In genomic region chr6:115846640-115847411, GRCm38 (mm10) we compare ENCODE assay signal across 7 mouse cellular contexts. TPM values are rescaled to one million over a fixed set of nuclear protein-coding genes. Genes with fewer than 3 reads are reported as not detected.
DNase-seq lines count a peak whose midpoint lies in the region; ATAC-seq and TF ChIP-seq lines count a peak whose summit lies in the region.

No protein-coding gene starts in this region.

- no peaks in the 10 kb centered on the region for H3K27me3 ChIP-seq in kidney, embryonic 15.5 days
- H3K27me3 ChIP-seq in liver, embryonic 15.5 days, result no peaks in the 10 kb centered on the region

- 43% methylated on average over 8 of the region's 8 CpGs for WGBS in kidney, embryonic 15.5 days
- 18% methylated on average over 8 of the region's 8 CpGs for WGBS in liver, embryonic 15.5 days (ENCODE audit: insufficient replicate concordance)

- no peak overlapping the region for H3K9ac ChIP-seq in kidney, embryonic 15.5 days
- H3K9ac ChIP-seq in liver, embryonic 15.5 days, result no peak overlapping the region

- H3K4me2 ChIP-seq in kidney, embryonic 15.5 days, result no peak overlapping the region
- H3K4me2 ChIP-seq in liver, embryonic 15.5 days, result no peak overlapping the region

- no peaks in the 10 kb centered on the region for H3K9me3 ChIP-seq in kidney, embryonic 15.5 days (replicated peaks)
- H3K9me3 ChIP-seq in liver, embryonic 15.5 days (replicated peaks), result no peaks in the 10 kb centered on the region

- H3K4me1 ChIP-seq in kidney, embryonic 15.5 days, result peaks cover 2% of the 10 kb centered on the region; the same call in 1 of the 2 replicates
- H3K4me1 ChIP-seq in liver, embryonic 15.5 days (replicated peaks), result peaks cover 12% of the 10 kb centered on the region

- ATAC-seq in kidney, embryonic 15.5 days (replicated peaks; ENCODE audit: low FRiP score), result 0 out of 2 replicates have a peak, but pooled peaks have one; percentile 33
- peak; percentile 42; the same call in 1 of the 2 replicates for ATAC-seq in liver, embryonic 15.5 days (ENCODE audit: insufficient read depth)

- peak; percentile 81 for DNase-seq in CD4-positive, CD25-positive, alpha-beta regulatory T cell, adult 2 months (ENCODE audit: low read depth, low spot score)
- DNase-seq in Muller cell, postnatal 12 days (ENCODE audit: inconsistent ontology term), result peak; percentile 51
- DNase-seq in cerebellum, postnatal 10 days, result peak; percentile 78 to 85
- DNase-seq in gastrocnemius, adult 2 months, result peak; percentile 68
- DNase-seq in right cerebral cortex, postnatal 10 days (ENCODE audit: low spot score in 2 of 2), result peak; percentile 63 to 65

- no peak overlapping the region for H3K4me3 ChIP-seq in gastrocnemius, adult 2 months
- H3K4me3 ChIP-seq in kidney, embryonic 15.5 days (replicated peaks), result no peak overlapping the region
- no peak overlapping the region for H3K4me3 ChIP-seq in liver, embryonic 15.5 days (replicated peaks)

- peaks cover 71% of the 10 kb centered on the region for H3K36me3 ChIP-seq in kidney, embryonic 15.5 days
- peaks cover 67% of the 10 kb centered on the region for H3K36me3 ChIP-seq in liver, embryonic 15.5 days (replicated peaks)

- TF ChIP-seq CTCF in gastrocnemius, adult 2 months (IDR thresholded peaks at IDR 0.05), result peak; percentile 75

- peak overlapping the region; percentile 41; the same call in 1 of the 2 replicates for H3K27ac ChIP-seq in gastrocnemius, adult 2 months
- peak overlapping the region; percentile 22; the same call in 1 of the 2 replicates for H3K27ac ChIP-seq in kidney, embryonic 15.5 days
- no peak overlapping the region for H3K27ac ChIP-seq in liver, embryonic 15.5 days (replicated peaks)

- intact Hi-C loops in gastrocnemius, adult 2 months (cut with DNase I), result loop anchor here (2.0 to 5.0 kb wide), 2 partner anchors 162 to 290 kb away; no protein-coding TSS in a partner anchor

RNA-seq across cellular contexts. Expression of gene Mbd4, which starts 6.3 kb away (rescaled TPM):
- under 1 TPM; 0.75 to 0.77 TPM for total RNA-seq in gastrocnemius, adult 2 months (2021)
- 21.3 and 21.7 TPM in 2 replicates for polyA plus RNA-seq in kidney, embryonic 15.5 days (2015; fragmentation: Nextera tagmentation; extraction: Ambion mirVana)
- 8.0 and 8.8 TPM in 2 replicates for polyA plus RNA-seq in liver, embryonic 15.5 days (2015; fragmentation: Nextera tagmentation; extraction: Ambion mirVana)

RNA-seq across cellular contexts. Expression of gene Ift122, which starts 6.4 kb away (rescaled TPM):
- total RNA-seq in gastrocnemius, adult 2 months (2021), result 1 to 10 TPM; 4.9 to 5.1 TPM
- 32.0 and 36.9 TPM in 2 replicates for polyA plus RNA-seq in kidney, embryonic 15.5 days (2015; fragmentation: Nextera tagmentation; extraction: Ambion mirVana)
- polyA plus RNA-seq in liver, embryonic 15.5 days (2015; fragmentation: Nextera tagmentation; extraction: Ambion mirVana), result 2.2 and 2.6 TPM in 2 replicates

RNA-seq across cellular contexts. Expression of gene Efcab12, which starts 8.6 kb away (rescaled TPM):
- not detected for total RNA-seq in gastrocnemius, adult 2 months (2021)
- 1.8 TPM in 2 replicates for polyA plus RNA-seq in kidney, embryonic 15.5 days (2015; fragmentation: Nextera tagmentation; extraction: Ambion mirVana)
- 0.06 and 0.15 TPM in 2 replicates for polyA plus RNA-seq in liver, embryonic 15.5 days (2015; fragmentation: Nextera tagmentation; extraction: Ambion mirVana)

RNA-seq across cellular contexts. Expression of gene Rpl32, which starts 38.3 kb away (rescaled TPM):
- total RNA-seq in gastrocnemius, adult 2 months (2021), result 100 to 1,000 TPM; 562 to 624 TPM
- 2,232 and 2,490 TPM in 2 replicates for polyA plus RNA-seq in kidney, embryonic 15.5 days (2015; fragmentation: Nextera tagmentation; extraction: Ambion mirVana)
- polyA plus RNA-seq in liver, embryonic 15.5 days (2015; fragmentation: Nextera tagmentation; extraction: Ambion mirVana), result 836 and 1,114 TPM in 2 replicates
